Mouse (Mus musculus) erythroblast, adult 5-6 weeks (primary cell): ENCODE data around the gene Hivep2. TPM values are rescaled to one million over a fixed set of nuclear protein-coding genes. Genes with fewer than 3 reads are reported as not detected.

Source experiments
- ATAC-seq: replicated peaks from 2 replicates; pipeline ENCODE4 v1.8.0; 2016; ENCODE audit warnings: moderate number of reproducible peaks, mild to moderate bottlenecking, moderate TSS enrichment, inconsistent platforms; ENCODE audit not compliant: poor library complexity, low FRiP score, severe bottlenecking
- total RNA-seq, 2 experiments: library from RNA; stranded (forward) in 1 of 2; stranded (reverse) in 1 of 2; fragments of 150-400 nt in 1 of 2; fragments of 200-764, 138-1000 nt in 1 of 2; gene quantifications; 2 replicates each; pipeline versions ENCODE4 v1.2.3 to v1.2.4; 2015 to 2017; ENCODE audit warnings: low replicate concordance in 2 of 2

Gene Hivep2
- total RNA-seq, 2 experiments from 2014 or later, result 0.51 TPM; not detected in 1

DNA sequence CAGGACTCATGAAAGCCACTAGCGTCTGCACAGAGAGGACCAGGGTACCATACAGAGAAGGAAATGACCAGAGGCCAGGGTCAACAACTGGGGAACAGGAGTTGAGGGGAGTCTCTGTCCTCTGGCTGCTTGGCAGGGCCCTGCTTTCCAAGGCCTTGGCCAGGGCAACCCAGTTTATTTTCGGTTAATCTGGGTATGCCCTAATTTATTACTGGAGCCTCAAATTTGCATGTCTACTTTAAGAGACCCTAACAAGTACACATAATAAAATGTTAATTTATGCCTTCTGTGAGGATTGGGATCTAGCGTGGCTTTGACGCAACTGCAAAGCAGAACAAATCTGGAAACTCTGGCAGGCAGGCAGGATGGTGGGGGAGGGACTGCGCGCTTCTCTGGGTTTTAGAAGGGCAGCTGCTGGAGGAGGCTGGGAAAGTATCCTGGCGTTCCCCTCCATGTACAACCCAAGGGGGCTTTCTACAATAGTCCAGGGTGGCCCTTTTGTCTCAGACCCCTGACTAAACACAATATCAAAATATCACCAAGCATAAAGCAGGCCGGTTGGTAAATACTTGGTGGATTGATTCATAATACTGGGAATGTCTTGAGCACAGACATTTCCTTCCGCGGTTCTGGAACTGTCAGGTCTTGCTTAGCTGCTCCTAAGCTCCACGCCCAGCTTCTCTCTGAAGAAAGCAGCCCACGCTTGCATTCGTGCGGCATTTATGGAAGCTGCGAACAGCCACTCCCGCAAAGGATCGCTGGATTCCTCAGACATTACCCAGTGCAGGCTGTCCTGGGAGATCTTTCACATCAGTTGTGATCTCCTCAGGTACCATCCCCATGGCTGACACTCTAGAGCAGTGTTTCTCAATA lies 230.1 kb downstream of the Hivep2 start:
- no peak for ATAC-seq

DNA sequence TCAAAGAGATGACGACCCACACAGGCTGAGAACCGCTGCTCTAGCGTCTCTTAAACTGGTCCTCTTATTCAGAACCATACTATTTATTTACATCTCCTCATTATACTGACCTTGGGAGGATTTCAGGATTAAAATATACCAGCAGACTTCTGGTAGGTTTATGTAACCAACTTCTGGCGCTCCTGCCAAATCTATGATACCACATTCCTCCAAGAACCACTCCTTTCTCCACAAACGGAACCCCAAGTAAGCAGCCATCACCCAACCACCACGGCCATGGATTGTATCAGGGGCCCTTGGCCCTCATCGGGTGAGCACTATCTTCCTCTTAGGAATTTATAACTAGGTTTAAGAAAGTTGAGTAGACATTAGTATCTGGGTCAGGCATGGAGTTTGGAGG lies 230.9 kb downstream of the Hivep2 start:
- no peak for ATAC-seq

DNA sequence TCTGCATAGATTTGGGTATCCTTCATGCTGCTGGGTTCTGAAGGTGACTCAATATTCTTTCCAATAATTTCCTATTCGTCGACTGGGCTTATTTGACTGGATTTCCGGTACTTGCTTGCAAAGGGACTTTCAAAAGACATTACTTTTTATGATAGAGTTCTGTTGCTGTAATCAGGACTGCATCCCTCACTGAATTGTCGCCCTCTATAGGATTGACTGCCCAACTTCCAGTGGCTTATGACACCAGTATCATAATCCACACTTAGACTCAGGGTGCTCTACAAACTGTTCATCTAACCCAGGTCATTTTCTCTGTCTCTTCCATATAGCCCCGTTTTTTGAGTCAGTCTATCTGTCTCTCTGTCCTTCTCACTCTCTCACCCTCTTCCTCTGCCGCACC lies 231.4 kb downstream of the Hivep2 start:
- ATAC-seq, result no peak

DNA sequence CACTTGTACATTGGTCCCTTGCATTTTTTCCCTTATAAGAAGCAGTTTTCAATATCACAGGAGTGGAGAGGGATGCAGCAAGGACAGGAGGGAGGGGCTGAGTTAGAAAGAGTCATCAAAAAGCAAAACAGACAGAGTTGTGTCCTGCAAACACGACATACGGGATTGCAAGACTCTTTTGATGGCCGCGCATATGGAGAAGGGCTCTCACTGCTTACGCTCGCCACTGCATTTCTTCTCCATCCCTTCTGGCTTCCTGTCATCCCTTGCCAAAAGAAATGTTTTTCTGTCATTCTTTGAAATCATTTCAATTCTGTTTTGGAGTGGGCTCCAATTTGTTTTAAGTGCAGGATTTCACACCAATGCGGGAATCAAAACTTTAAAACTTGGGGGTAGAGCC lies 233.5 kb downstream of the Hivep2 start:
- no peak for ATAC-seq

DNA sequence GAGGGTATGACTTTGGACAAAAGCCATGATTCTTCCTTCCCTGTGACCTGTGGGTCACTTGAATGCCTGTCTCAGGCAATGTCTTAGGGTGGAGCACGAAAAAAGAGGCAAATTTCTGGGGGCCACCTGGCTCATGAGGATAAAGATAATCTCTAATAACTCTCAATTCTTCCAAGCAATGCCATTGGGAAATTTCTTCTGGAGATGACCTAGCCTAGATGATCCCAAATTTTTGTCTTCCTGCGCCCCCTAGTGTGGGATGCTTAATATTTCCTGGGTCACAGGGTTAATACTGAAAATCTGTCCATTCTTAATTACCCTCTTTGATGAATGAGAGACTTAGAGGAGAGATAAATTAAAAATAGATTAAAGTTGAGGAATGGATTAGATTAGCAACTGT lies 234.4 kb downstream of the Hivep2 start:
- no peak for ATAC-seq

Other genes with a start within 250 kb of the Hivep2 start
- 3.1 and 10.4 TPM in 2 replicates for gene Aig1, start 97.1 kb upstream of the Hivep2 start, total RNA-seq (2015; ENCODE audit: low replicate concordance)
- 0.14 and 2.2 TPM in 2 replicates for gene Aig1, start 97.1 kb upstream of the Hivep2 start, total RNA-seq (2017; ENCODE audit: low replicate concordance)